ENCODE assay signal across 19 mouse cellular contexts in genomic region chr11:80168611-80169249, GRCm38 (mm10). TPM values are rescaled to one million over a fixed set of nuclear protein-coding genes. Genes with fewer than 3 reads are reported as not detected.
A peak's percentile ranks its signal among the peaks of the same experiment; 100 is the strongest.
DNase-seq lines count a peak whose midpoint lies in the region; ATAC-seq and TF ChIP-seq lines count a peak whose summit lies in the region.
"Had no signal": no experiment of that assay in that cellular context is flagged by ENCODE, and none has a peak within 500 bp of the region (broad histone marks: within the 10 kb centered on the region; RNA-seq: fewer than 3 reads in every experiment).

No protein-coding gene starts in this region.

- no peak overlapping the region for H3K4me2 ChIP-seq in liver, postnatal 0 days (ENCODE audit: low read depth, low read length)
- H3K4me2 ChIP-seq in hindbrain, embryonic 12.5 days (replicated peaks): no peak overlapping the region
- H3K4me2 ChIP-seq: limb, embryonic 13.5 days; lung, embryonic 15.5 days; midbrain, embryonic 12.5 days; stomach, embryonic 15.5 days had no signal

- no peaks in the 10 kb centered on the region for H3K27me3 ChIP-seq in liver, postnatal 0 days (ENCODE audit: insufficient read depth, low read length)
- H3K27me3 ChIP-seq in MEL (ENCODE audit: control insufficient read depth in 1 of 2, insufficient read depth in 2 of 2, low read length in 2 of 2): peaks cover 0 to 3% of the 10 kb centered on the region in 2 experiments; a peak in 1 of 4 replicates
- H3K27me3 ChIP-seq in hindbrain, embryonic 12.5 days: no peaks in the 10 kb centered on the region
- H3K27me3 ChIP-seq: limb, embryonic 13.5 days; lung, embryonic 15.5 days; midbrain, embryonic 12.5 days; stomach, embryonic 15.5 days had no signal

- TF ChIP-seq POLR2A in MEL (IDR thresholded peaks at IDR 0.05; ENCODE audit: control insufficient read depth in 1 of 2, insufficient read depth in 1 of 2, low read depth in 1 of 2, low read length in 2 of 2, poor library complexity in 1 of 2): no peak

- H3K36me3 ChIP-seq in liver, postnatal 0 days (replicated peaks; ENCODE audit: insufficient read depth, low read length): peaks cover 11% of the 10 kb centered on the region
- no peaks in the 10 kb centered on the region for H3K36me3 ChIP-seq in MEL (ENCODE audit: control insufficient read depth in 1 of 2, insufficient read depth in 2 of 2, low read length in 2 of 2)
- no peaks in the 10 kb centered on the region for H3K36me3 ChIP-seq in hindbrain, embryonic 12.5 days
- H3K36me3 ChIP-seq: limb, embryonic 13.5 days; lung, embryonic 15.5 days; midbrain, embryonic 12.5 days; stomach, embryonic 15.5 days had no signal

- TF ChIP-seq CTCF in liver, postnatal 0 days (IDR thresholded peaks at IDR 0.05; ENCODE audit: low read depth): no peak
- TF ChIP-seq CTCF in MEL (IDR thresholded peaks at IDR 0.05 in 2 of 3, conservative IDR thresholded peaks at IDR 0.05 in 1 of 3; ENCODE audit: control insufficient read depth in 1 of 3, insufficient read depth in 1 of 3, low read depth in 2 of 3, low read length in 3 of 3, poor library complexity in 1 of 3, severe bottlenecking in 1 of 3): no peak
- no peak for TF ChIP-seq CTCF in gastrocnemius, adult 2 months (IDR thresholded peaks at IDR 0.05)

- H3K9ac ChIP-seq in liver, postnatal 0 days (replicated peaks): no peak overlapping the region
- no peak overlapping the region for H3K9ac ChIP-seq in MEL (ENCODE audit: control insufficient read depth, low read depth, low read length, poor library complexity, severe bottlenecking)
- no peak overlapping the region for H3K9ac ChIP-seq in hindbrain, embryonic 12.5 days
- H3K9ac ChIP-seq: limb, embryonic 13.5 days; lung, embryonic 15.5 days; midbrain, embryonic 12.5 days; stomach, embryonic 15.5 days had no signal

- no peak for DNase-seq in liver, postnatal 0 days
- DNase-seq in liver: no peak
- no peak for DNase-seq in MEL (ENCODE audit: low read depth, low spot score)
- no peak for DNase-seq in gastrocnemius, adult 2 months
- DNase-seq: cerebellum, adult 9-11 months; heart, postnatal 14 days; right cerebral cortex, postnatal 25 days; thymus, postnatal 14 days had no signal

- no peak for TF ChIP-seq EP300 in liver, postnatal 0 days (IDR thresholded peaks at IDR 0.05; ENCODE audit: low read depth)
- no peak for TF ChIP-seq EP300 in MEL (IDR thresholded peaks at IDR 0.05; ENCODE audit: low read depth in 1 of 2, low read length in 2 of 2)

- peak overlapping the region; percentile 55; the same call in 1 of the 2 replicates for H3K27ac ChIP-seq in liver, postnatal 0 days (ENCODE audit: low read depth)
- no peak overlapping the region for H3K27ac ChIP-seq in MEL (ENCODE audit: control insufficient read depth, low read depth, low read length)
- no peak overlapping the region for H3K27ac ChIP-seq in hindbrain, embryonic 12.5 days
- no peak overlapping the region for H3K27ac ChIP-seq in gastrocnemius, adult 2 months
- H3K27ac ChIP-seq: limb, embryonic 13.5 days; lung, embryonic 15.5 days; midbrain, embryonic 12.5 days; stomach, embryonic 15.5 days had no signal

- no peak for ATAC-seq in liver, postnatal 0 days
- ATAC-seq in granulocyte monocyte progenitor cell, adult 5-6 weeks (replicated peaks; ENCODE audit: poor library complexity, severe bottlenecking): peak; percentile 49; the same call in 1 of the 2 replicates
- 0 out of 2 replicates have a peak, but pooled peaks have one; percentile 43 for ATAC-seq in neutrophil, adult 5-6 weeks (ENCODE audit: extremely low read depth, insufficient number of reproducible peaks, low FRiP score, poor library complexity, severe bottlenecking)
- ATAC-seq in hindbrain, embryonic 12.5 days (ENCODE audit: low FRiP score): no peak
- no peak for ATAC-seq in activated CD4-positive, CD25-positive, alpha-beta regulatory T cell, adult 4 months
- ATAC-seq: CD4-positive, CD25-positive, alpha-beta regulatory T cell, adult 4 months; forebrain, embryonic 16.5 days; hindbrain, embryonic 16.5 days had no signal

- H3K9me3 ChIP-seq in liver, postnatal 0 days (ENCODE audit: low read length): no peaks in the 10 kb centered on the region
- H3K9me3 ChIP-seq in MEL (replicated peaks; ENCODE audit: insufficient read depth, low read length): no peaks in the 10 kb centered on the region
- no peaks in the 10 kb centered on the region for H3K9me3 ChIP-seq in hindbrain, embryonic 12.5 days (replicated peaks)
- H3K9me3 ChIP-seq: limb, embryonic 13.5 days; lung, embryonic 15.5 days; midbrain, embryonic 12.5 days; stomach, embryonic 15.5 days had no signal

- TF ChIP-seq RAD21 in MEL (IDR thresholded peaks at IDR 0.05; ENCODE audit: low read depth, low read length): no peak

- WGBS in liver, postnatal 0 days (ENCODE audit: insufficient replicate concordance): 58% methylated on average over 4 of the region's 4 CpGs
- WGBS in hindbrain, embryonic 12.5 days: 81% methylated on average over 4 of the region's 4 CpGs

- intact Hi-C loops in gastrocnemius, adult 2 months (cut with DNase I): no loop called here

- no peaks in the 10 kb centered on the region for H3K79me2 ChIP-seq in MEL (ENCODE audit: control insufficient read depth, insufficient read depth, low read length, poor library complexity)

- no peak overlapping the region for H3K4me3 ChIP-seq in liver, postnatal 0 days (ENCODE audit: low read depth, low read length)
- no peak overlapping the region for H3K4me3 ChIP-seq in MEL (ENCODE audit: control insufficient read depth in 1 of 2, insufficient read depth in 1 of 2, low read depth in 2 of 2, low read length in 2 of 2)
- H3K4me3 ChIP-seq in hindbrain, embryonic 12.5 days: no peak overlapping the region
- no peak overlapping the region for H3K4me3 ChIP-seq in gastrocnemius, adult 2 months
- H3K4me3 ChIP-seq: limb, embryonic 13.5 days; lung, embryonic 15.5 days; midbrain, embryonic 12.5 days; stomach, embryonic 15.5 days had no signal

- H3K4me1 ChIP-seq in liver, postnatal 0 days (ENCODE audit: insufficient read depth): peaks cover 20% of the 10 kb centered on the region
- no peaks in the 10 kb centered on the region; a peak in 2 of 4 replicates for H3K4me1 ChIP-seq in MEL (ENCODE audit: control insufficient read depth in 1 of 2, insufficient read depth in 2 of 2, low read length in 2 of 2)
- no peaks in the 10 kb centered on the region for H3K4me1 ChIP-seq in hindbrain, embryonic 12.5 days
- H3K4me1 ChIP-seq: limb, embryonic 13.5 days; lung, embryonic 15.5 days; midbrain, embryonic 12.5 days; stomach, embryonic 15.5 days had no signal

TF ChIP-seq in MEL, 35 proteins besides CTCF, POLR2A, EP300 and RAD21 (continues in another document):
- TF ChIP-seq MAZ (IDR thresholded peaks at IDR 0.05; ENCODE audit: low read depth, low read length): no peak

RNA-seq across cellular contexts. Expression of gene Adap2, which starts 14.8 kb away (rescaled TPM):
- 10.8 and 12.1 TPM in 2 replicates for polyA plus RNA-seq in liver, postnatal 0 days (2015; fragmentation: Nextera tagmentation; extraction: Ambion mirVana)
- not detected in 2 replicates for total RNA-seq in MEL (2012; rRNA removed)
- not detected for polyA plus RNA-seq in MEL (2012; ENCODE audit: insufficient read depth in 1 of 2, insufficient read length in 2 of 2, low read depth in 1 of 2, low replicate concordance in 2 of 2, missing spikeins in 1 of 2)
- not detected in 2 replicates for total RNA-seq in granulocyte monocyte progenitor cell, adult 5-6 weeks (2014; fragmentation: Nextera tagmentation)
- not detected in 2 replicates for total RNA-seq in granulocyte monocyte progenitor cell, adult 5-6 weeks (2017)
- 1.0 and 1.6 TPM in 2 replicates for total RNA-seq in neutrophil, adult 5-6 weeks (2017)
- polyA plus RNA-seq in hindbrain, embryonic 12.5 days (2016; fragmentation: Nextera tagmentation; extraction: Ambion mirVana): 2.0 and 2.6 TPM in 2 replicates
- 1 to 10 TPM; 4.2 to 4.7 TPM for total RNA-seq in gastrocnemius, adult 2 months (2021)
- polyA plus RNA-seq in activated CD4-positive, CD25-positive, alpha-beta regulatory T cell, adult 4 months (2017; shearing (Covaris generic)): under 1 TPM in 1 of 2 experiments, not detected in 1; 0.54 TPM

RNA-seq across cellular contexts. Expression of gene Rnf135, which starts 14.9 kb away (rescaled TPM):
- 6.8 and 7.7 TPM in 2 replicates for polyA plus RNA-seq in liver, postnatal 0 days (2015; fragmentation: Nextera tagmentation; extraction: Ambion mirVana)
- 4.1 and 5.2 TPM in 2 replicates for total RNA-seq in MEL (2012; rRNA removed)
- 1 to 10 TPM in 1 of 2 experiments, not detected in 1; 8.0 TPM for polyA plus RNA-seq in MEL (2012; ENCODE audit: insufficient read depth in 1 of 2, insufficient read length in 2 of 2, low read depth in 1 of 2, low replicate concordance in 2 of 2, missing spikeins in 1 of 2)
- 11.1 and 11.8 TPM in 2 replicates for total RNA-seq in granulocyte monocyte progenitor cell, adult 5-6 weeks (2014; fragmentation: Nextera tagmentation)
- total RNA-seq in granulocyte monocyte progenitor cell, adult 5-6 weeks (2017): 3.3 and 6.4 TPM in 2 replicates
- total RNA-seq in neutrophil, adult 5-6 weeks (2017): 5.5 and 5.9 TPM in 2 replicates
- 5.6 and 6.5 TPM in 2 replicates for polyA plus RNA-seq in hindbrain, embryonic 12.5 days (2016; fragmentation: Nextera tagmentation; extraction: Ambion mirVana)
- 1 to 10 TPM; 2.2 to 2.4 TPM for total RNA-seq in gastrocnemius, adult 2 months (2021)
- 1 to 10 TPM; 8.1 to 9.5 TPM for polyA plus RNA-seq in activated CD4-positive, CD25-positive, alpha-beta regulatory T cell, adult 4 months (2017; shearing (Covaris generic))

RNA-seq across cellular contexts. Expression of gene Tefm, which starts 26.8 kb away (rescaled TPM):
- 17.1 and 18.0 TPM in 2 replicates for polyA plus RNA-seq in liver, postnatal 0 days (2015; fragmentation: Nextera tagmentation; extraction: Ambion mirVana)
- 30.0 and 33.9 TPM in 2 replicates for total RNA-seq in MEL (2012; rRNA removed)
- polyA plus RNA-seq in MEL (2012; ENCODE audit: insufficient read depth in 1 of 2, insufficient read length in 2 of 2, low read depth in 1 of 2, low replicate concordance in 2 of 2, missing spikeins in 1 of 2): 10 to 100 TPM in 1 of 2 experiments, not detected in 1; 23.6 TPM
- 23.9 and 27.3 TPM in 2 replicates for total RNA-seq in granulocyte monocyte progenitor cell, adult 5-6 weeks (2014; fragmentation: Nextera tagmentation)
- total RNA-seq in granulocyte monocyte progenitor cell, adult 5-6 weeks (2017): 23.1 and 23.8 TPM in 2 replicates
- total RNA-seq in neutrophil, adult 5-6 weeks (2017): 3.7 and 3.9 TPM in 2 replicates
- 23.6 and 26.4 TPM in 2 replicates for polyA plus RNA-seq in hindbrain, embryonic 12.5 days (2016; fragmentation: Nextera tagmentation; extraction: Ambion mirVana)
- 10 to 100 TPM; 18.6 to 24.1 TPM for total RNA-seq in gastrocnemius, adult 2 months (2021)
- polyA plus RNA-seq in activated CD4-positive, CD25-positive, alpha-beta regulatory T cell, adult 4 months (2017; shearing (Covaris generic)): 10 to 100 TPM; 25.7 to 28.8 TPM

RNA-seq across cellular contexts. Expression of gene Rhot1, which starts 40.1 kb away (rescaled TPM):
- polyA plus RNA-seq in liver, postnatal 0 days (2015; fragmentation: Nextera tagmentation; extraction: Ambion mirVana): 22.7 and 24.6 TPM in 2 replicates
- 39.8 and 43.7 TPM in 2 replicates for total RNA-seq in MEL (2012; rRNA removed)
- polyA plus RNA-seq in MEL (2012; ENCODE audit: insufficient read depth in 1 of 2, insufficient read length in 2 of 2, low read depth in 1 of 2, low replicate concordance in 2 of 2, missing spikeins in 1 of 2): 100 to 1,000 TPM in 1 of 2 experiments, 10 to 100 TPM in 1; 44.3 to 919 TPM
- 49.8 and 54.1 TPM in 2 replicates for total RNA-seq in granulocyte monocyte progenitor cell, adult 5-6 weeks (2014; fragmentation: Nextera tagmentation)
- 44.8 and 58.0 TPM in 2 replicates for total RNA-seq in granulocyte monocyte progenitor cell, adult 5-6 weeks (2017)
- 51.7 and 56.6 TPM in 2 replicates for total RNA-seq in neutrophil, adult 5-6 weeks (2017)
- polyA plus RNA-seq in hindbrain, embryonic 12.5 days (2016; fragmentation: Nextera tagmentation; extraction: Ambion mirVana): 70.8 and 74.2 TPM in 2 replicates
- 10 to 100 TPM; 43.6 to 45.3 TPM for total RNA-seq in gastrocnemius, adult 2 months (2021)
- polyA plus RNA-seq in activated CD4-positive, CD25-positive, alpha-beta regulatory T cell, adult 4 months (2017; shearing (Covaris generic)): 10 to 100 TPM; 23.8 to 29.7 TPM

Comparison
In these comparisons a context has a peak if more than half of its experiments do, and no peak if none do; other contexts are left out.
1. ATAC-seq: peak in granulocyte monocyte progenitor cell, adult 5-6 weeks (single experiment) and neutrophil, adult 5-6 weeks (single experiment); none in liver, postnatal 0 days (single experiment), hindbrain, embryonic 12.5 days (single experiment) and activated CD4-positive, CD25-positive, alpha-beta regulatory T cell, adult 4 months (single experiment).